Mouse (Mus musculus): ENCODE data around the gene Sim2. TPM values are rescaled to one million over a fixed set of nuclear protein-coding genes. Genes with fewer than 3 reads are reported as not detected.

The Sim2 gene
- total and polyA plus RNA-seq, 2 experiments from 2014 or later: 0.05 TPM; not detected in 1

- Histone ChIP-seq H3K4me2 (ENCODE audit: low read depth, low read length, poor library complexity, severe bottlenecking) (no peak overlapping the region), H3K27ac (ENCODE audit: low read depth, low read length) (no peak overlapping the region), H3K36me3 (ENCODE audit: insufficient read depth, low read length) (no peaks in the 10 kb centered on the region), H3K4me3 (ENCODE audit: low read depth, low read length) (no peak overlapping the region), H3K9ac (replicated peaks; ENCODE audit: low read length, poor library complexity, severe bottlenecking) (no peak overlapping the region), H3K9me3 (ENCODE audit: low read length) (no peaks in the 10 kb centered on the region), H3K27me3 (ENCODE audit: insufficient read depth, low read length) (peaks cover 34% of the 10 kb centered on the region), H3K4me1 (ENCODE audit: insufficient read depth, low read length) (no peaks in the 10 kb centered on the region)
- WGBS: 83% methylated on average over 1 of the region's 1 CpGs
- ATAC-seq (ENCODE audit: low FRiP score) (no peak), DNase-seq (ENCODE audit: low spot score) (no peak)
- no peak for TF ChIP-seq CTCF (IDR thresholded peaks at IDR 0.05)
Measured at GRCm38 (mm10) chr16:94173361-94173760, 88.6 kb downstream of the Sim2 start.

- Histone ChIP-seq H3K4me3 (ENCODE audit: low read depth, low read length) (no peak overlapping the region), H3K4me1 (ENCODE audit: insufficient read depth, low read length) (no peaks in the 10 kb centered on the region), H3K9ac (replicated peaks; ENCODE audit: low read length, poor library complexity, severe bottlenecking) (no peak overlapping the region), H3K4me2 (ENCODE audit: low read depth, low read length, poor library complexity, severe bottlenecking) (no peak overlapping the region), H3K36me3 (ENCODE audit: insufficient read depth, low read length) (no peaks in the 10 kb centered on the region), H3K27me3 (ENCODE audit: insufficient read depth, low read length) (peaks cover 34% of the 10 kb centered on the region), H3K27ac (ENCODE audit: low read depth, low read length) (no peak overlapping the region), H3K9me3 (ENCODE audit: low read length) (no peaks in the 10 kb centered on the region)
- DNase-seq (ENCODE audit: low spot score): no peak
- TF ChIP-seq CTCF (IDR thresholded peaks at IDR 0.05): no peak
- 90% methylated on average over 7 of the region's 7 CpGs for WGBS
- no peak for ATAC-seq (ENCODE audit: low FRiP score)
Measured at GRCm38 (mm10) chr16:94175366-94175986, 90.7 kb downstream of the Sim2 start.

Small RNA genes within 50 kb of the gene (microRNA-seq; reads per million reads assigned to microRNA genes)
- not detected for gene Gm23062 (ENCODE audit: borderline number of aligned reads)

Other genes with a start within 250 kb of the Sim2 start
- gene Chaf1b, start 201.0 kb upstream of the Sim2 start, total RNA-seq (2014; rRNA removed): 7.6 and 9.3 TPM in 2 replicates
- 11.6 and 12.0 TPM in 2 replicates for gene Chaf1b, start 201.0 kb upstream of the Sim2 start, polyA plus RNA-seq (2015; fragmentation: Nextera tagmentation; extraction: Ambion mirVana)
- gene Cldn14, start 76.1 kb upstream of the Sim2 start, total RNA-seq (2014; rRNA removed): 0.76 TPM in 1 of 2 replicates, not detected in the other
- 0.12 TPM in 1 of 2 replicates, not detected in the other for gene Cldn14, start 76.1 kb upstream of the Sim2 start, polyA plus RNA-seq (2015; fragmentation: Nextera tagmentation; extraction: Ambion mirVana)
- 9.4 and 10.0 TPM in 2 replicates for gene Hlcs, start 228.6 kb downstream of the Sim2 start, total RNA-seq (2014; rRNA removed)
- 6.0 and 7.8 TPM in 2 replicates for gene Hlcs, start 228.6 kb downstream of the Sim2 start, polyA plus RNA-seq (2015; fragmentation: Nextera tagmentation; extraction: Ambion mirVana)
- gene Ripply3, start 243.5 kb downstream of the Sim2 start, total RNA-seq (2014; rRNA removed): 0.38 TPM in 1 of 2 replicates, not detected in the other
- 0.20 and 0.60 TPM in 2 replicates for gene Ripply3, start 243.5 kb downstream of the Sim2 start, polyA plus RNA-seq (2015; fragmentation: Nextera tagmentation; extraction: Ambion mirVana)